Mouse (Mus musculus) testis, postnatal 14 days (tissue): ENCODE measurements around the gene Smox.
A peak's percentile ranks its signal among the peaks of the same experiment; 100 is the strongest.

Experiments used
- DNase-seq: peaks from one replicate; pipeline ENCODE4 v3.0.0; 2021; ENCODE audit warnings: low spot score

The Smox gene

GRCm38 (mm10) chr2:131485126-131485525, 6.2 kb upstream of the Smox start:
- DNase-seq, result no peak

- no peak for DNase-seq
These were observed 5.2 kb upstream of the Smox start for GRCm38 (mm10) chr2:131486046-131486445.

DNA sequence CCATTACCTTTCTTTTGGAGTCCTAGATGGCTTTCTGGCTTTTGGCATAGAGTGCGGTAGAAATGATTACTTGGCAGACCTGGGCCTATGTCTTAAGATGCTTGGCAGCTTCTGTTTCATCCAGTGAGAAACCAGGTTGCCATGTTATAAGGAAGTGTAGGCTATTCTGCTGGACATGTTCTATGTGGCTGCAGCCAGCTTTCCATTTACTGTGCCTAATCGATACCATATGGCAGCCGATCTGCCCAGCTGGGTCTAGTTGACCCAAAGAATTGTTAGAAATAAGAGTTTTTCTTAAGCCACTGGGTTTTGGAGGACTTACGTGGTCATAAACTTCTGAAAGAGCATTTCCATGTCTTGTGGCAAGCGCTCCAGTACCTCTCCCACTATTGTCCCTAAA, 4.0 kb upstream of the Smox start:
- DNase-seq, result no peak

- no peak for DNase-seq
These were observed 3.0 kb upstream of the Smox start for GRCm38 (mm10) chr2:131488261-131488660.

DNA sequence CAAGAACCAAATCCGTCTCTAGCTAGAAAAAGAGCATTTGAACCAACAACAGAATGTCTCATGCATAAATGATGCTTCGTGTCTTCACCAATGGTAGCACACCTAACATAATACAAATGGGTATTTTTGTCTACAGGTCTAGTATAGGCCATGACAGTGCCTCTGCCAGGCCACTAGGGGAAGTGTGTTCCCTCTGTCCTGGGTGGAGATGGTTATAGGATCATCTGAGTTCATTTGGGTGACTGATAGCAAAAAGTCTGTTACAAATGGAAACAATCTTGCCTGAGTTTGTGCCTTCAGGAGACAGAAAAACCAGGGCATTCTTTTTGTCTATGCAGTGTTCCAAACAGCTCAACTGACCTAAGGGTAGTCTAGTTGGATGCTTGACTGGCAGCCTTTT, 2.4 kb upstream of the Smox start:
- peak; percentile 32 for DNase-seq

GRCm38 (mm10) chr2:131489591-131489990, 1.7 kb upstream of the Smox start:
- DNase-seq, result no peak

DNA sequence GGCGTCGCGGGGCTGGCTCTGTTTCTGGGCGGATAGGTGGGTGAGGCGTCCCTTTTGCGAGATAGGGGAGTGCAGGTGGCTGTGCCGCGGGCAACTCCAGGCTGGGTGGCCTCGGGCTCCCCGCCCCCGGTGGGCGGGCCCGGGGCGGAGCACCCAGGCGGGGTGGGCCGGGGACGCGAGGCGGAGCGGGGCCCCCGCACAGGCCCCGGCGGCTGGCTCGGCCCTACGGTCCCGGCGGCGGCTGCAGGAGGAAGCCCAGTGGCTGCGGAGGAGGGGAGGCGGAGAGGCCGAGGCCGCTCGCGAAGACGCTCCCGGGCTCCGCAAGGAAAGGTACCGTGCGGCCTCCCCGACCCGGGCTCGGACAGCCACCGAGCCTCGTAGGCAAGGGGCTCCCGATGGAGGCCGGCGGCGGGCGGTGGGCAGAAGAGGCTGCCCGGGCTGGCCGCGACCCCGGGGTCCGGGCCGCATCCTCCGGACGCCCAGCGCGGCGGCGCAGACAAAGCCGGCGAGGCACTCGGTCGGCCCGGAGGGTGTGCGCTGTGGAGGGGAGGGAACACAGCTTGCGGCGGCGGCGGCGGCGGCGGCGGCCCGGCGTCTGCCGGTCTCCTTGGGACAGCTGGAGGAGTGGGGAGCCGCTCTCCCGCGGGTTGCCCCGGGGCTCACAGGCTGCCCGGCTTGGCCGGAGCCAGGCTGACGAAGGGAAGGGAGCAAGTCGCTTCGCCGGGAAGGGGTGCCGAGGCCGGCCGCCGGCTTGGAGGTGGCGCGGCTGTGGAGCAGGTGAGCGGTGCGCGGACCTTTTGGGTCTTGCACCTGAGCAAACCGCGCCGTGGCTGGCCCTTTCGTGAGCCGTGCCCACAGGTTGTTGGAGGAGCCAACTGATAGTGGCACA, 655 bp downstream of the Smox start:
- peak; percentile 83 for DNase-seq

GRCm38 (mm10) chr2:131492596-131493139, 1.4 kb downstream of the Smox start:
- DNase-seq, result no peak

GRCm38 (mm10) chr2:131493446-131493845, 2.1 kb downstream of the Smox start:
- no peak for DNase-seq

GRCm38 (mm10) chr2:131495256-131495655, 4.0 kb downstream of the Smox start:
- DNase-seq, result no peak

DNA sequence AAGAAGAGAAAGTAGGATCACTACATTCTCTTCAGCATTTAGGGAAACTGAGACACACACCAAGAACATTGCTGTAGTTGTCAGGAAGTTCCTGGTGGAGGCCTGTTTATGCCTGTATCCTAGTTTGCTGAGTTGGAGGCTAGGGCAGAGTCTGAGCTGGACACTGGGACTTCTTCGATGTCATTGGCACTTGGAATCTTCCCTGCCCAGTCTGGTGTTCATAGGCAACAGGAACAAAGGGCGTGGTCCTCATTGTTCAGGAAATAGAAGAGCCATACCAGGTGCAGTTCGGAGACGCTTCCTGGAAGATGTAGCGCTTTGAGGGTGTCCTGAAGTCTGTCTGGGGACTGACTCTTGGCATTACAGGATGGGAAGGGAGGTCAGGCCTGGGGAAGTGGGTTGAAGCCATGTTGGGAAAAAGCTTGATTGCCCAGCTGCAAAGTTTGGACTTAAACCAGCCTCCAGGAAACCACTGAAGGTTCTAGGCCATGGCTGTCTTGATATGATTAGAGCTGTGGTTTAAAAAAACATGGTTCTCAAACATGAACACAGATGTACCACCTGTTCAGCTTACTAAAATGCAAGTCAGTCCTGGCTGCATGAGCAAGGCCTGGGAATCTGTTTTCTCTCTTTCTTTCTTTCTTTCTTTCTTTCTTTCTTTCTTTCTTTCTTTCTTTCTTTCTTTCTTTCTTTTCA, 5.0 kb downstream of the Smox start:
- no peak for DNase-seq

DNA sequence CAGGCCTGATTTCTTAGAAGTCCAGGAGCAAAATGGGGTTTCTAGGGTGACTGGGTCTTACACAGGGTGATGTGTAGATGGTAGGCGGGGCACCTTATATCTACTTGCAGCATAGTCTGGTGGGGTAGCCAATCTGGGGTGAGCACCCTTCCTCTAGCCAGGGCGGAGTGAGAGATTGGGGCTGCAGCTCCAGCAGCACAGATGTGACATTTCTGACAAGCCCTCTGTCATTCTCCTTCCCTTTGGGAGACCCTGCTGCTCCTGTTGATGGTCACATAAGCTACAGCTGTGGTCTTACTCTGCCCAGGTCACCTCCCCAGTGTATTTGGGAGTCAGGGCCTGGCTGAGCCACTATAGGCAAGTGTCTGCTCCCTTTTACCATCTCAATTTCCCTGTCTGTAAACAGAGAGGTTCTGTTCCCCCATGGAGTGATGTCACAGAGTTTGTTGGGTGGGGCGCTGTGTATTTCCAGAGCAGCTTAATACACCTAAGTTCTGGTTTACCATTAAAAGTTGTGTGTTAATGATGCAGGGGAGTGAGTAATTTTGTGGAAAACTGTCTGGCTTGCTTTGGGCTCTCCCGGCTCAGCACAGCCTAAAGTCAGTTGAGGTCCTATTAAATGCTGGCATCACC, 6.0 kb downstream of the Smox start:
- DNase-seq, result no peak

- DNase-seq, result no peak
These were observed 6.9 kb downstream of the Smox start for GRCm38 (mm10) chr2:131498219-131498618.

GRCm38 (mm10) chr2:131499290-131499845, 8.1 kb downstream of the Smox start:
- no peak for DNase-seq

DNA sequence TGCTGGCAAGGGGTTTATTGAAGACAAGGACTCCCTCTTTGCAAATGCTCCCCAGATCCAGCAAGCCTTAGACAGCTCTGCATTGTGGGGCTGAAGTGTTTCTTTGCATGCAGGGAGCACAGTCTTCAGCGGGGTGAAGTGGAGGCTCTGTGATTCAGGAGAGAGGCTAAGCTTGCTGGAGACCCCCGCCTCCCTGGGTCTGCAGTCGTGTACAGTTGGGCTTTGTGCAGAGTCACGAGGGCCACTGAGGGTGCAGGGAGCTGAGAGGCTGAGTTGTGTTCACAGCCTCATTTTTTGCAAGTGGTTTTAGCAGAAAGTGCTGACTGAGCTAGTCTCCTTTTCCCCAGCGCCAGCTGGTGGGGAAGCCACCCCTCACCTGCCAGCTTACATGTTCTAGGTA, 10.6 kb downstream of the Smox start:
- no peak for DNase-seq

GRCm38 (mm10) chr2:131502561-131502960, 11.3 kb downstream of the Smox start:
- DNase-seq, result no peak

- no peak for DNase-seq
These were observed 14.1 kb downstream of the Smox start for GRCm38 (mm10) chr2:131505431-131505830.

DNA sequence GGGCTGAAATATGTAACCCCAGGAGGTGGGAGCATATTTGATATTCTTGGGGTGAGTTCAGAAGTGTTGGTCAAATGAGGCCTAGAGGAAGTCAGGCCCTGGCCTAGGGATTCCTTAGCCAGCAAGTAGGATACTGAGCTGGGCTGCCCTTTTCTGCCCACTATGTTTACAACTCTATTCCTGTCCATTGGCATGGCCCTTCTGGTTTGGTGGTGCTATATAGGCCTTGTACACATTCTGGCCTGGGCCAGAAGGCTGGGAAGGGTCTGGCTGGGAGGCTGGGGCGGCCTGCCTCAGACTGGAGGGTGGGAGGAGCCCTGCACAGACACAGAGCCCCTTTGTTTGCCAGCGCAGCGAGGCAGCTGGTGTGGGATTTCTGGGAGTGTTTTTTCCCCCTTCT, 15.1 kb downstream of the Smox start:
- no peak for DNase-seq

GRCm38 (mm10) chr2:131508501-131508900, 17.2 kb downstream of the Smox start:
- peak; percentile 77 for DNase-seq

DNA sequence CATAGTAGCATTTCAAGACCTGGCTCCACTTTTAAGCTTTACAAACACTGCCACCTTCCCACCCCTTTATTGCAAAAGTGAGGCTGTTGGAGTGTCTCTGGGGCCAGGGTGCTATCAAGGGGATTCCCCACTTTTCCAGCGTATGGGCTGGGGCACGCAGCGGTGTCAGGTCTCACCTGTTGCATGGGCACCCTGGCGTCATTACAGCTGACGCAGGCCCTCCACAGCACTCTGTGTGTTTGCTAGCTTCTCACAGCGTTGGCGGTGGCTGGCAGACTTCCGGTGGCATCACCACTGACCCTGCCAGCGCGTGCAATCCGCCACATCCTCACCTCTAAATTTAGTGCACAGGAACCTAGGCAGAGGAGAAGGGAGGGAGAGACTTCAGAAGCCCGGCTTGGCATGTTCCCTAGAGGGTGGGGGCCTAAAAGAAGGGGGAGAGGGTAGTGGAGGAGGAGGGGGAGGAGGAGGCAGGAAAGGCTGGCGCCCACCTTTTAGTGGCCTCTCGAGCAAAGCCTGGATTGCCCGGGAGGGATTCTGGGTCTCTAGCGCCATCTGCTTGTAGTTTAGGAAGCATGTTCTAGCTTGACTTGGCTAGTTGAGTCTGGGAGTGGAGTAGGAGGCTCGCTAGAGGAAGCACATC, 18.5 kb downstream of the Smox start:
- DNase-seq, result peak; percentile 39

DNA sequence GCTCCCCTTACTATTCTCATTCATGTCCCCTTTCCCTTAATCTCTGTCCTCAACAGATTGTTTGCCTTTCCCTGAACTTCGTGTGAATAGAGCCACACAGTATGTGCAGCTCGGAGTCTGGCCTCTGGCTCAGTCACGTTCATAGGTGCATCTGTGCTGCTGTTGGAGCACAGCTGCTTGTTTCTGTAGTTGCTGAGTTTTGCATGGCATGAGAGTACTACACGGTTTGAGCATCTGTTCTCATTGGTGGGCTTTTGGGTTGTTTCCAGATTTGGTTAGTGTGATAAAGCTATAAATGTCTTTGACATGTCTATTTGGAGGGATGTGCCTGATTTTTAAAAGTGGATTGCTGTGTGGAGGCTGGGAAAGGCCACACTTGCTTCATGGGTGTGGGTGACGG, 19.2 kb downstream of the Smox start:
- DNase-seq, result no peak

DNA sequence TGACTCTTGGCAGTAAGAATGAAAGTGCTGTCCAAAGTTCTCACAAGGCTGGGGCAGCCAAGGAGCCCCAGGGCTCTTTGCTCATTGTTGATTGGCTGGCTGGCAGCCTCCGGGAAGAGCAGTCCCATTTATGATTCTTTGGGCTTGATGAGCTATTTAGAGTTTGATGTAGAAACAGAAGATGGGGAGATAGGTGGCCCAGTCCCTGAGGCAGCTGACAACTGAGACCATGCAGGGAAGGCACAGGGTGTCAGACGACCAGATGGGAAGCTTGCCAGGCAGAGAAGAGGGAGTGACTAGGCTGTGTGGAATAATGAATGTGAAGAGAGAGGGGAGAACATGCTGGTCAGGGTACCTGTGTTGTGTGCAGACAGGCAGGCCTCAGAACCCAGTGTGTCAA, 22.2 kb downstream of the Smox start:
- no peak for DNase-seq
